Mouse (Mus musculus) MEL (cell line): ENCODE results near the gene Cntd1. TPM values are rescaled to one million over a fixed set of nuclear protein-coding genes. Genes with fewer than 3 reads are reported as not detected.

Experiments
- DNase-seq: peaks from one replicate; pipeline ENCODE4 v3.0.0; 2011; ENCODE audit warnings: low read depth, low spot score
- H3K27ac ChIP-seq: 2 replicates; pipeline ENCODE4 v1.5.1; 2012; ENCODE audit warnings: low read depth, mild to moderate bottlenecking, control low read depth, low read length, moderate library complexity; ENCODE audit not compliant: control insufficient read depth
- H3K27me3 ChIP-seq, 2 experiments: fragments of 150-350 bp in 1 of 2; sonication (generic) in 1 of 2; 2 replicates each; pipeline ENCODE4 v1.6.1; 2012; ENCODE audit warnings: low read length in 2 of 2, mild to moderate bottlenecking in 2 of 2, improper control_type of control experiment in 1 of 2, moderate library complexity in 1 of 2; ENCODE audit not compliant: insufficient read depth in 2 of 2, control insufficient read depth in 1 of 2
- H3K36me3 ChIP-seq, 2 experiments: 2 replicates each; pipeline ENCODE4 v1.6.1; 2012 to 2014; ENCODE audit warnings: low read length in 2 of 2, improper control_type of control experiment in 1 of 2, inconsistent platforms in 1 of 2, mild to moderate bottlenecking in 1 of 2; ENCODE audit not compliant: insufficient read depth in 2 of 2, control insufficient read depth in 1 of 2
- H3K4me1 ChIP-seq, 2 experiments: fragments of 150-350 bp in 1 of 2; sonication (generic) in 1 of 2; 2 replicates each; pipeline ENCODE4 v1.6.1; 2012; ENCODE audit warnings: low read length in 2 of 2, improper control_type of control experiment in 1 of 2, mild to moderate bottlenecking in 1 of 2; ENCODE audit not compliant: insufficient read depth in 2 of 2, control insufficient read depth in 1 of 2
- H3K4me3 ChIP-seq, 2 experiments: fragments of 150-350 bp in 1 of 2; sonication (generic) in 1 of 2; 2 replicates each; pipeline ENCODE4 v1.5.1; 2012; ENCODE audit warnings: low read depth in 2 of 2, low read length in 2 of 2, mild to moderate bottlenecking in 2 of 2, moderate library complexity in 2 of 2, control low read depth in 1 of 2, improper control_type of control experiment in 1 of 2; ENCODE audit not compliant: control insufficient read depth in 1 of 2, insufficient read depth in 1 of 2
- H3K79me2 ChIP-seq: 2 replicates; pipeline ENCODE4 v1.6.1; 2012; ENCODE audit warnings: mild to moderate bottlenecking, low read length, moderate library complexity; ENCODE audit not compliant: control insufficient read depth, poor library complexity, insufficient read depth
- H3K9ac ChIP-seq: 2 replicates; pipeline ENCODE4 v1.6.1; 2012; ENCODE audit warnings: low read depth, mild to moderate bottlenecking, control low read depth, low read length, moderate library complexity; ENCODE audit not compliant: control insufficient read depth, poor library complexity, severe bottlenecking
- H3K9me3 ChIP-seq: fragments of 150-350 bp; sonication (generic); replicated peaks from 2 replicates; pipeline ENCODE4 v1.6.1; 2012; ENCODE audit warnings: mild to moderate bottlenecking, low read length, improper control_type of control experiment, moderate library complexity; ENCODE audit not compliant: insufficient read depth
- E2F4 ChIP-seq: IDR thresholded peaks from 2 replicates; pipeline ENCODE4 v1.6.1; 2011; ENCODE audit warnings: low read depth, low read length, improper control_type of control experiment, borderline replicate concordance
- ELF1 ChIP-seq: IDR thresholded peaks from 2 replicates; pipeline ENCODE4 v1.6.1; 2014; ENCODE audit warnings: low read depth, mild to moderate bottlenecking, inconsistent platforms, low read length, improper control_type of control experiment, moderate library complexity
- EP300 ChIP-seq, 2 experiments: IDR thresholded peaks; 2 replicates each; pipeline ENCODE4 v1.6.1; 2011; ENCODE audit warnings: improper control_type of control experiment in 2 of 2, low read length in 2 of 2, low read depth in 1 of 2, mild to moderate bottlenecking in 1 of 2
- GABPA ChIP-seq: IDR thresholded peaks from 2 replicates; pipeline ENCODE4 v1.6.1; 2012; ENCODE audit warnings: low read depth, mild to moderate bottlenecking, inconsistent platforms, low read length, improper control_type of control experiment, moderate library complexity
- GATA1 ChIP-seq: IDR thresholded peaks from 2 replicates; pipeline ENCODE4 v1.6.1; 2011; ENCODE audit warnings: low read depth, low read length, improper control_type of control experiment
- KAT2A ChIP-seq: conservative IDR thresholded peaks from 2 replicates; pipeline ENCODE4 v1.6.1; 2012; ENCODE audit warnings: low read depth, low read length, improper control_type of control experiment, inconsistent platforms
- MEF2A ChIP-seq: IDR thresholded peaks from 2 replicates; pipeline ENCODE4 v1.6.1; 2014; ENCODE audit warnings: low read depth, mild to moderate bottlenecking, inconsistent platforms, low read length, improper control_type of control experiment; ENCODE audit not compliant: poor library complexity, insufficient replicate concordance, severe bottlenecking; ENCODE audit errors: extremely low read depth
- MXI1 ChIP-seq: IDR thresholded peaks from 2 replicates; pipeline ENCODE4 v1.6.1; 2011; ENCODE audit warnings: mild to moderate bottlenecking, low read depth, low read length, improper control_type of control experiment
- MYB ChIP-seq: IDR thresholded peaks from 2 replicates; pipeline ENCODE4 v1.6.1; 2011; ENCODE audit warnings: mild to moderate bottlenecking, low read depth, low read length, improper control_type of control experiment
- MYC ChIP-seq: IDR thresholded peaks from 2 replicates; pipeline ENCODE4 v1.6.1; 2011; ENCODE audit warnings: low read depth, mild to moderate bottlenecking, low read length, improper control_type of control experiment, moderate library complexity
- NELFE ChIP-seq: IDR thresholded peaks from 2 replicates; pipeline ENCODE4 v1.6.1; 2011; ENCODE audit warnings: low read depth, low read length, improper control_type of control experiment
- POLR2A ChIP-seq, 2 experiments: IDR thresholded peaks; 2 replicates each; pipeline ENCODE4 v1.6.1; 2011 to 2012; ENCODE audit warnings: low read length in 2 of 2, mild to moderate bottlenecking in 2 of 2, control low read depth in 1 of 2, improper control_type of control experiment in 1 of 2, low read depth in 1 of 2, moderate library complexity in 1 of 2; ENCODE audit not compliant: control insufficient read depth in 1 of 2, insufficient read depth in 1 of 2, poor library complexity in 1 of 2
- POLR2AphosphoS2 ChIP-seq: IDR thresholded peaks from 2 replicates; pipeline ENCODE4 v1.6.1; 2011; ENCODE audit warnings: low read length, improper control_type of control experiment
- POLR2AphosphoS5 ChIP-seq: IDR thresholded peaks from 2 replicates; pipeline ENCODE4 v1.6.1; 2012; ENCODE audit warnings: low read depth, borderline replicate concordance, mild to moderate bottlenecking, inconsistent platforms, low read length, moderate library complexity, mixed read lengths
- TBP ChIP-seq: IDR thresholded peaks from 2 replicates; pipeline ENCODE4 v1.8.0; 2011; ENCODE audit warnings: low read depth, low read length, improper control_type of control experiment
- TCF12 ChIP-seq: IDR thresholded peaks from 2 replicates; pipeline ENCODE4 v1.6.1; 2014; ENCODE audit warnings: low read depth, mild to moderate bottlenecking, inconsistent platforms, low read length, improper control_type of control experiment, moderate library complexity
- ZC3H11A ChIP-seq: IDR thresholded peaks from 2 replicates; pipeline ENCODE4 v1.6.1; 2012; ENCODE audit warnings: low read depth, mild to moderate bottlenecking, inconsistent platforms, low read length, improper control_type of control experiment
- ZKSCAN1 ChIP-seq: IDR thresholded peaks from 2 replicates; pipeline ENCODE4 v1.6.1; 2012; ENCODE audit warnings: low read depth, mild to moderate bottlenecking, inconsistent platforms, low read length, improper control_type of control experiment, moderate library complexity
- ZNF384 ChIP-seq: IDR thresholded peaks from 2 replicates; pipeline ENCODE4 v1.6.1; 2012; ENCODE audit warnings: low read depth, mild to moderate bottlenecking, inconsistent platforms, low read length, improper control_type of control experiment
- polyA plus RNA-seq, 2 experiments: library from polyadenylated mRNA; stranded (reverse) in 1 of 2; unstranded in 1 of 2; fragments of >175 nt in 1 of 2; fragments of >200 nt in 1 of 2; gene quantifications; 2 replicates each; pipeline versions ENCODE4 v1.2.1 to v1.2.4; 2012; ENCODE audit warnings: low replicate concordance in 2 of 2, low read depth in 1 of 2; ENCODE audit not compliant: insufficient read length in 2 of 2, insufficient read depth in 1 of 2, missing spikeins in 1 of 2
- total RNA-seq: library from RNA; depleted of rRNA; stranded (reverse); fragments of 300-350 nt; gene quantifications from 2 replicates; pipeline ENCODE4 v1.2.3, GENCODE M21; 2012

The Cntd1 gene
- total and polyA plus RNA-seq, 3 experiments = 0.84 to 2.4 TPM; not detected in 1

GRCm38 (mm10) chr11:101263138-101263988 is 15.4 kb upstream of the Cntd1 start:
- no peak overlapping the region for H3K4me3 ChIP-seq
- peaks cover 0 to 10% of the 10 kb centered on the region in 2 experiments; a peak in 2 of 4 replicates for H3K36me3 ChIP-seq
- peaks cover 3 to 20% of the 10 kb centered on the region in 2 experiments; a peak in 3 of 4 replicates for H3K4me1 ChIP-seq
- no peaks in the 10 kb centered on the region for H3K9me3 ChIP-seq
- no peak for DNase-seq
- TF ChIP-seq MEF2A = no peak
- TF ChIP-seq TBP = no peak
- no peak for TF ChIP-seq E2F4
- H3K27ac ChIP-seq = no peak overlapping the region
- no peak overlapping the region for H3K9ac ChIP-seq
- peaks cover 3% of the 10 kb centered on the region; the same call in 1 of the 2 replicates for H3K79me2 ChIP-seq
- no peaks in the 10 kb centered on the region; a peak in 1 of 4 replicates for H3K27me3 ChIP-seq

DNA sequence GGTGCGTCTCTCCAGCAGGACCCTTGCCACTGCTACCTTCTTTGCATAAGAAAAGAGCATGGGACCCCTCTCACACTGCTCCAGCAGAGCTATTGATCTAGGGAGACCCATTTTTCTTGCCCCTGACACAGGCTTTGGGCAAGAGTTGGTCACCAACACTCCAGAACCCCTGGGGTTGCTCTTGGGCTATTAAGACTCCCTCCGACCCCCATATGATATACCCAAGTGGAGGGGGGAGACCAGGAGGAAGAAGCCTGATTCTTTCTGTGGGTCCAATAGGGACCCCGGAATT is 14.9 kb upstream of the Cntd1 start:
- no peaks in the 10 kb centered on the region for H3K9me3 ChIP-seq

GRCm38 (mm10) chr11:101264954-101265471 is 13.8 kb upstream of the Cntd1 start:
- Histone ChIP-seq H3K9ac (no peak overlapping the region), H3K36me3 (peaks cover 0 to 2% of the 10 kb centered on the region in 2 experiments; a peak in 1 of 4 replicates), H3K4me1 (peaks cover 0 to 18% of the 10 kb centered on the region in 2 experiments; a peak in 3 of 4 replicates), H3K4me3 (no peak overlapping the region), H3K79me2 (peaks cover 3% of the 10 kb centered on the region; the same call in 1 of the 2 replicates), H3K9me3 (no peaks in the 10 kb centered on the region), H3K27ac (no peak overlapping the region), H3K27me3 (no peaks in the 10 kb centered on the region; a peak in 1 of 4 replicates)
- DNase-seq = no peak
- TF ChIP-seq ZC3H11A = no peak
- no peak for TF ChIP-seq TBP
- no peak for TF ChIP-seq EP300 (IDR thresholded peaks at IDR 0.05; ENCODE audit: low read depth in 1 of 2, low read length in 2 of 2)
- TF ChIP-seq GATA1 = no peak
- no peak for TF ChIP-seq ZKSCAN1
- TF ChIP-seq NELFE = no peak
- no peak for TF ChIP-seq KAT2A
- no peak for TF ChIP-seq ZNF384
- no peak for TF ChIP-seq MEF2A
- no peak for TF ChIP-seq E2F4
- no peak for TF ChIP-seq ELF1
- no peak for TF ChIP-seq GABPA
- no peak for TF ChIP-seq POLR2AphosphoS2
- no peak for TF ChIP-seq MXI1
- TF ChIP-seq MYC = no peak
- TF ChIP-seq TCF12 = no peak

More for the DNA sequence above, 14.9 kb upstream of the Cntd1 start:
- no peak overlapping the region for H3K9ac ChIP-seq
- peaks cover 0 to 10% of the 10 kb centered on the region in 2 experiments; a peak in 2 of 4 replicates for H3K36me3 ChIP-seq
- H3K4me3 ChIP-seq = no peak overlapping the region
- peaks cover 3 to 20% of the 10 kb centered on the region in 2 experiments; a peak in 3 of 4 replicates for H3K4me1 ChIP-seq
- no peak for DNase-seq
- peaks cover 3% of the 10 kb centered on the region; the same call in 1 of the 2 replicates for H3K79me2 ChIP-seq
- no peaks in the 10 kb centered on the region; a peak in 1 of 4 replicates for H3K27me3 ChIP-seq
- no peak overlapping the region for H3K27ac ChIP-seq
- TF ChIP-seq POLR2A (IDR thresholded peaks at IDR 0.05; ENCODE audit: control insufficient read depth in 1 of 2, insufficient read depth in 1 of 2, low read depth in 1 of 2, low read length in 2 of 2, poor library complexity in 1 of 2) (no peak), MEF2A (no peak), POLR2AphosphoS5 (no peak), GABPA (no peak), MYB (no peak), ZKSCAN1 (no peak)
